Mouse (Mus musculus): Measurements from ENCODE around the gene Pcna. TPM values are rescaled to one million over a fixed set of nuclear protein-coding genes. Genes with fewer than 3 reads are reported as not detected.

The Pcna gene
- polyA plus RNA-seq, 1 experiment from 2014 or later = 280 TPM

- WGBS = 91% methylated on average over 3 of the region's 3 CpGs
- no peak overlapping the region for H3K9ac ChIP-seq (replicated peaks; ENCODE audit: low read depth, low read length)
- H3K9me3 ChIP-seq (ENCODE audit: control insufficient read depth, low read depth, low read length) = no peaks in the 10 kb centered on the region
- H3K4me3 ChIP-seq (ENCODE audit: low read depth, low read length) = no peak overlapping the region
- H3K27ac ChIP-seq (ENCODE audit: low read length) = no peak overlapping the region
- H3K27me3 ChIP-seq (ENCODE audit: control insufficient read depth, insufficient read depth, low read length) = no peaks in the 10 kb centered on the region
- peaks cover 4% of the 10 kb centered on the region; the same call in 1 of the 2 replicates for H3K4me1 ChIP-seq (ENCODE audit: control insufficient read depth, insufficient read depth, low read length)
- ATAC-seq (ENCODE audit: insufficient number of reproducible peaks, insufficient read depth, low FRiP score, low read depth) = no peak
- H3K4me2 ChIP-seq (replicated peaks; ENCODE audit: low read depth, low read length) = no peak overlapping the region
- H3K36me3 ChIP-seq (ENCODE audit: control insufficient read depth, insufficient read depth, low read length) = no peaks in the 10 kb centered on the region
Observed at GRCm38 (mm10) chr2:132266086-132266485, 13.0 kb upstream of the Pcna start.

GRCm38 (mm10) chr2:132265196-132265595 lies 12.1 kb upstream of the Pcna start:
- no peak overlapping the region for H3K4me3 ChIP-seq (ENCODE audit: low read depth, low read length)
- no peak overlapping the region for H3K27ac ChIP-seq (ENCODE audit: low read length)
- ATAC-seq (ENCODE audit: insufficient number of reproducible peaks, insufficient read depth, low FRiP score, low read depth) = no peak
- H3K27me3 ChIP-seq (ENCODE audit: control insufficient read depth, insufficient read depth, low read length) = no peaks in the 10 kb centered on the region
- H3K4me1 ChIP-seq (ENCODE audit: control insufficient read depth, insufficient read depth, low read length) = peaks cover 4% of the 10 kb centered on the region; the same call in 1 of the 2 replicates
- no peak overlapping the region for H3K9ac ChIP-seq (replicated peaks; ENCODE audit: low read depth, low read length)
- 75% methylated on average over 9 of the region's 9 CpGs for WGBS
- no peaks in the 10 kb centered on the region for H3K36me3 ChIP-seq (ENCODE audit: control insufficient read depth, insufficient read depth, low read length)
- H3K4me2 ChIP-seq (replicated peaks; ENCODE audit: low read depth, low read length) = no peak overlapping the region
- no peaks in the 10 kb centered on the region for H3K9me3 ChIP-seq (ENCODE audit: control insufficient read depth, low read depth, low read length)

- Histone ChIP-seq H3K36me3 (ENCODE audit: control insufficient read depth, insufficient read depth, low read length) (no peaks in the 10 kb centered on the region), H3K4me2 (replicated peaks; ENCODE audit: low read depth, low read length) (peak overlapping the region; percentile 77), H3K4me1 (ENCODE audit: control insufficient read depth, insufficient read depth, low read length) (peaks cover 4% of the 10 kb centered on the region; the same call in 1 of the 2 replicates), H3K27me3 (ENCODE audit: control insufficient read depth, insufficient read depth, low read length) (no peaks in the 10 kb centered on the region), H3K4me3 (ENCODE audit: low read depth, low read length) (peak overlapping the region; percentile 70), H3K9ac (replicated peaks; ENCODE audit: low read depth, low read length) (peak overlapping the region; percentile 72; the same call in 1 of the 2 replicates), H3K27ac (ENCODE audit: low read length) (no peak overlapping the region), H3K9me3 (ENCODE audit: control insufficient read depth, low read depth, low read length) (no peaks in the 10 kb centered on the region)
- no peak for ATAC-seq (ENCODE audit: insufficient number of reproducible peaks, insufficient read depth, low FRiP score, low read depth)
- 19% methylated on average over 6 of the region's 6 CpGs for WGBS
Observed at GRCm38 (mm10) chr2:132264266-132264710, 11.2 kb upstream of the Pcna start.

- Histone ChIP-seq H3K9ac (replicated peaks; ENCODE audit: low read depth, low read length) (peak overlapping the region; percentile 72), H3K4me1 (ENCODE audit: control insufficient read depth, insufficient read depth, low read length) (peaks cover 4% of the 10 kb centered on the region; the same call in 1 of the 2 replicates), H3K4me3 (ENCODE audit: low read depth, low read length) (peak overlapping the region; percentile 70), H3K27me3 (ENCODE audit: control insufficient read depth, insufficient read depth, low read length) (no peaks in the 10 kb centered on the region), H3K27ac (ENCODE audit: low read length) (peak overlapping the region; percentile 62), H3K4me2 (replicated peaks; ENCODE audit: low read depth, low read length) (peak overlapping the region; percentile 77), H3K36me3 (ENCODE audit: control insufficient read depth, insufficient read depth, low read length) (no peaks in the 10 kb centered on the region), H3K9me3 (ENCODE audit: control insufficient read depth, low read depth, low read length) (no peaks in the 10 kb centered on the region)
- WGBS = 1% methylated on average over 47 of the region's 47 CpGs
- peak; percentile 56 for ATAC-seq (ENCODE audit: insufficient number of reproducible peaks, insufficient read depth, low FRiP score, low read depth)
Observed at GRCm38 (mm10) chr2:132263421-132264265, 10.5 kb upstream of the Pcna start.

- no peaks in the 10 kb centered on the region for H3K36me3 ChIP-seq (ENCODE audit: control insufficient read depth, insufficient read depth, low read length)
- H3K9ac ChIP-seq (replicated peaks; ENCODE audit: low read depth, low read length) = peak within 1 kb of the TSS; percentile 72
- peak within 1 kb of the TSS; percentile 62 for H3K27ac ChIP-seq (ENCODE audit: low read length)
- H3K27me3 ChIP-seq (ENCODE audit: control insufficient read depth, insufficient read depth, low read length) = no peaks in the 10 kb centered on the region
- peak; percentile 99 for ATAC-seq (ENCODE audit: insufficient number of reproducible peaks, insufficient read depth, low FRiP score, low read depth)
- H3K4me3 ChIP-seq (ENCODE audit: low read depth, low read length) = peak within 1 kb of the TSS; percentile 70
- H3K4me1 ChIP-seq (ENCODE audit: control insufficient read depth, insufficient read depth, low read length) = peaks cover 4% of the 10 kb centered on the region; the same call in 1 of the 2 replicates
- H3K4me2 ChIP-seq (replicated peaks; ENCODE audit: low read depth, low read length) = peak within 1 kb of the TSS; percentile 77
- H3K9me3 ChIP-seq (ENCODE audit: control insufficient read depth, low read depth, low read length) = no peaks in the 10 kb centered on the region
- WGBS = under 1% methylated on average over 38 of the region's 49 CpGs
Observed at GRCm38 (mm10) chr2:132262879-132263398, 9.8 kb upstream of the Pcna start, which contains the start of gene Cds2. Cds2 (plus strand) TSS chr2:132263148.

GRCm38 (mm10) chr2:132262175-132262574 lies 9.1 kb upstream of the Pcna start:
- H3K36me3 ChIP-seq (ENCODE audit: control insufficient read depth, insufficient read depth, low read length) = no peaks in the 10 kb centered on the region
- no peak for ATAC-seq (ENCODE audit: insufficient number of reproducible peaks, insufficient read depth, low FRiP score, low read depth)
- no peak overlapping the region for H3K4me3 ChIP-seq (ENCODE audit: low read depth, low read length)
- WGBS = 74% methylated on average over 6 of the region's 6 CpGs
- H3K27me3 ChIP-seq (ENCODE audit: control insufficient read depth, insufficient read depth, low read length) = no peaks in the 10 kb centered on the region
- H3K9me3 ChIP-seq (ENCODE audit: control insufficient read depth, low read depth, low read length) = no peaks in the 10 kb centered on the region
- H3K4me2 ChIP-seq (replicated peaks; ENCODE audit: low read depth, low read length) = peak overlapping the region; percentile 77; the same call in 1 of the 2 replicates
- H3K9ac ChIP-seq (replicated peaks; ENCODE audit: low read depth, low read length) = no peak overlapping the region
- no peak overlapping the region for H3K27ac ChIP-seq (ENCODE audit: low read length)
- peaks cover 4% of the 10 kb centered on the region; the same call in 1 of the 2 replicates for H3K4me1 ChIP-seq (ENCODE audit: control insufficient read depth, insufficient read depth, low read length)

- WGBS = 91% methylated on average over 3 of the region's 3 CpGs
- Histone ChIP-seq H3K4me1 (ENCODE audit: control insufficient read depth, insufficient read depth, low read length) (peaks cover 4% of the 10 kb centered on the region; the same call in 1 of the 2 replicates), H3K27ac (ENCODE audit: low read length) (no peak overlapping the region), H3K4me2 (replicated peaks; ENCODE audit: low read depth, low read length) (no peak overlapping the region), H3K9me3 (ENCODE audit: control insufficient read depth, low read depth, low read length) (no peaks in the 10 kb centered on the region), H3K27me3 (ENCODE audit: control insufficient read depth, insufficient read depth, low read length) (no peaks in the 10 kb centered on the region), H3K36me3 (ENCODE audit: control insufficient read depth, insufficient read depth, low read length) (no peaks in the 10 kb centered on the region), H3K4me3 (ENCODE audit: low read depth, low read length) (no peak overlapping the region), H3K9ac (replicated peaks; ENCODE audit: low read depth, low read length) (no peak overlapping the region)
- no peak for ATAC-seq (ENCODE audit: insufficient number of reproducible peaks, insufficient read depth, low FRiP score, low read depth)
Observed at GRCm38 (mm10) chr2:132260601-132261000, 7.5 kb upstream of the Pcna start.

GRCm38 (mm10) chr2:132257350-132258068 lies 4.4 kb upstream of the Pcna start:
- ATAC-seq (ENCODE audit: insufficient number of reproducible peaks, insufficient read depth, low FRiP score, low read depth) = no peak
- Histone ChIP-seq H3K4me3 (ENCODE audit: low read depth, low read length) (no peak overlapping the region), H3K27ac (ENCODE audit: low read length) (no peak overlapping the region), H3K9ac (replicated peaks; ENCODE audit: low read depth, low read length) (no peak overlapping the region), H3K4me1 (ENCODE audit: control insufficient read depth, insufficient read depth, low read length) (no peaks in the 10 kb centered on the region), H3K4me2 (replicated peaks; ENCODE audit: low read depth, low read length) (no peak overlapping the region), H3K27me3 (ENCODE audit: control insufficient read depth, insufficient read depth, low read length) (no peaks in the 10 kb centered on the region), H3K9me3 (ENCODE audit: control insufficient read depth, low read depth, low read length) (no peaks in the 10 kb centered on the region), H3K36me3 (ENCODE audit: control insufficient read depth, insufficient read depth, low read length) (no peaks in the 10 kb centered on the region)
- 91% methylated on average over 6 of the region's 6 CpGs for WGBS

All from stomach, embryonic 14.5 days (tissue).